Mouse (Mus musculus): ENCODE measurements around the gene Gspt1.

The Gspt1 gene

DNA sequence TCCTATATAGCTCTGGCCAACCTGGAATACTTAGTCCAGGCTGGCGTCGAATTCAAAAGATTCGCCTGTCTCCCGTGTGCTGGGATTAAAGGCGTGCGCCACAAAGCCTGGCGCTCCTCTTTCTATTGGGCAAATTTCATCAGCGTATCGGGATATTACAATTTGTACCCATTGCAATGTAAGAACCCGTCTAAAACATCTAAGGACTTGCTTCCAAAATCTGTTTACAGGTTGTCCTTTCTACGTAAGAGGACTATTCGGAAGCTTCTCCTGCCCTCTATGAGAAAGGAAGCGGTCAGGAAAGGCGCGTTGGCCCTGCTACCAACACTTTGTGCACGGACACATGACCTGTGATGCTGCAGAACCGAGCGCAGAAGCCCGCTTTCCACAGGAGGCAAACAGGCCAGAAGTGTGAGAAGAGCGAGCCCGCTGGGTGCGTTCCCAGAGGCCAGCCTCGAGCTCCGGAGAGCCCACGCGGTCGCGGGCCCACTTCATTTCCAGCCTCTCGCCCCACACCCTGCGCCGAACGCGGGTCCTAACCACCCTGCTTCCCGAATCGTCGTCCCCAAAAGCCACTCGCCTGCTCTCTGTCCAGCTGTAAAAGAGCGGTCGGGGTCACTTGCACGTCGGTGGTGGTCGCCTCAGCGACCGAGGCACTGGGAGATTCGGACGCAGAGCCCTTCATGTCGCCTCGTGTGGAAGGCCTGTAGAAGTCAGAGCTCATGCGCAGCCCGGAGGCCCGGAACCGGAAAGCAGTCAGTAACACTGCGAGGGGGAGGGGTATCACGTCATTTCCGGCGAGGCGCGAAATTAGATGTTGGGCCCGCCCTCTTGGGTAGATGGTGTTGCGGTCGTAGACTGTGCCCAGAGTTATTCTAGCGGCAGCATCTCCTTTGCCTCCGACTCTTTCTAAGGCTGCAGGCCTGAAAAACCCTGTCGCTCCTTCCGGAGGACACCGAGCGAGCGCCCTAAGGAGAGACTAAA, 51.3 kb downstream of the Gspt1 start, which contains the start of gene Rsl1d1:
Gene Rsl1d1, minus strand, starts transcription at position 761 of the 984 bp plus-strand sequence.
- DNase-seq (ENCODE audit: low spot score) = peak; percentile 99

DNA sequence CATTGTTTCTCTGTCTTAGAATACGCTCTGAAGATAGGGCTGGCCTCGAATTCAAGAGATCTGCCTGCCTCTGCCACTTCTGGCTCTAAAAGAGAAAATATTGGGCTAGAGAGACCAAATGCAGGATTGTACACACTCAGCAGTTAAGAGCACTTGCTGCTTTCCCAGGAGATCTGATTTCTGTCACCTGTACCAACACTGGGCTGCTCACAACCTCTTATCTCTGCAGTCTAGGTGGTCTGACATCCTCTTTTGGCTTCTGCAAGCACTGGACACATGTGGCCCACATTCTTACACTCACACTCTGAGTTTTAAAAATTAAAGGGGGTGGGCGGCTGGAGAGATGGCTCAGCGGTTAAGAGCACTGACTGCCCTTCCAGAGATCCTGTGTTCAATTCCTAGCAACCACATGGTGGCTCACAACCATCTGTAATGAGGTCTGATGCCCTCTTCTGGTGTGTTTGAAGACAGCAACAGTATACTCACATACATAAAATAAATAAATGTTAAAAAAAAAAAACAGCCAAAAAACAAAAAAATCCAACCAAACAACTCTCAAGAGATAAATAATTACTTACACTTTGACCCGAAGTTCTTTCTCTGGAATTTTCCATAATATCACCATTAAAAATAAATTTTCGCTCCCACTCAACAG, 52.3 kb downstream of the Gspt1 start:
- no peak for DNase-seq (ENCODE audit: low spot score)

DNA sequence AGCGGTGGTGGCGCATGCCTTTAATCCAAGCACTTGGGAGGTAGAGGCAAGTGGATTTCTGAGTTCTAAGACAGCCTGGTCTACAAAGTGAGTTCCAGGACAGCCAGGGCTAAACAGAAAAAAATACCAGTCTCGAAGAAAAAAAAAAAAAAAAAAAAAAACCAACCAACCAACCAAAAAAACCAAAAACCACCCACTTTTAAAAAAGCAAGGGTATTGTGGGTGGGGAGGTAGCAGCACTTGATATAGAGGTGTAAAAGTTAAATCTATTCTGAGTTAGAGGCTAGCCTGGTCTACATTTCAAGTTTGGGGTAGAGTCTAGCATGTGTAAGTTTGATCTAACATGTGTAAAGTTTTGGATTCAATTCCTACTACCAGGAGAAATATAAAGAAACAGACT, 53.9 kb downstream of the Gspt1 start:
- DNase-seq (ENCODE audit: low spot score) = no peak

DNA sequence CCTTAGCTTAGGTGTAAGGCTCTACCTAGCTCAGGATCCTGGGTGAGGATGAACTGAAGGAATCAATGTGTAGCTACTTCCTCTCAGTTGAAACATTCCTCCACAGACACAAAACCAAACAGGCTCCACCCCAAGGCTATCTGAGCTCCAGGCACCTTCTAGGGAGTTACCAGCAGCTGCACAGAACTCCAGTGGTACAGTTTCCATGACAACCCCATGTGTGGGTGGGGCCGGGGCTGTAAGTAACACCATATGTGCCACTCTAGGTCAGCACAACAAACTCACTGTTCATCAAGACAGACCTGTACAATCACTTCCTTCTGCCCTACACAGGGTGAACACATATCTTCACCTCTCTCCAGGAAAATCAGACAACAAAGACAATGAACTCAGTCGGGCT, 55.7 kb downstream of the Gspt1 start:
- peak; percentile 81 for DNase-seq (ENCODE audit: low spot score)

DNA sequence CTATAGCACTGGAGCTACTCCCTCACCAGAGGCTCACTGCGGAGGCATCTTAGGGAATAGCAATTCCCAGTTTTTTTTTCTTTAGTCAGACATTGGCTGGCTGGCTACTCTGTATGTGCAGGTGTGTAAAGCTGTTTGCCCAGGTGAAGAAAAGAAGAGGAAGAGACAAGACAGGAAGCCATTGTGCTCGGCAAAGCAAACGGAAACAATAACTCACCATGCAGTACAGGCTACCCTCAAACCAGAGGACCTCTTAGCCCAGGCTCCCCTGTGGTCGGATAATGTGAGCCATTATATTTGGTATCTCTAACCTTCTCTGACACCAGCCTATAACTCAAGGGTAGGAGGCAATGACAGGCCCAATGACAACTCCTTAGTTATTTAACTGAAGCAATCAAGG, 57.1 kb downstream of the Gspt1 start:
- DNase-seq (ENCODE audit: low spot score) = no peak

DNA sequence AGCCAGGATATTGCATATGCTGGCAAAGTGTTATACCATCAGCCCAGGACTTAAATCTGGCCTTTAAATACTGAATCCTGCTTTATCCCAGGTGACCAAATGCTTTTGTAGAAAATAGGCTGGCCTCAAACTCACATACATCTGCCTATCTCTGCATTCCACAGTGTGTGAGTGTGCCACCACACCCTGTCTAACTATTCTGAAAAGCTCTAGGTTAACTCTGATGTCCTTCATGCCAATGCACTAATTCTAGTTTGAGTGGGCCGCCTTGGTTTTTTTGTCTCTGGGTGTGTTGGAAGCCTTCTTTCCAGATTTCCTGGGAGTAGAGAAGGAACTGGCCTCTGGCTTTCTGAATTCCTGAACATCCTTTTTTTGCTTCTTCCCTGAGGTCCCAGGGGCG, 60.9 kb downstream of the Gspt1 start:
- DNase-seq (ENCODE audit: low spot score) = no peak

DNA sequence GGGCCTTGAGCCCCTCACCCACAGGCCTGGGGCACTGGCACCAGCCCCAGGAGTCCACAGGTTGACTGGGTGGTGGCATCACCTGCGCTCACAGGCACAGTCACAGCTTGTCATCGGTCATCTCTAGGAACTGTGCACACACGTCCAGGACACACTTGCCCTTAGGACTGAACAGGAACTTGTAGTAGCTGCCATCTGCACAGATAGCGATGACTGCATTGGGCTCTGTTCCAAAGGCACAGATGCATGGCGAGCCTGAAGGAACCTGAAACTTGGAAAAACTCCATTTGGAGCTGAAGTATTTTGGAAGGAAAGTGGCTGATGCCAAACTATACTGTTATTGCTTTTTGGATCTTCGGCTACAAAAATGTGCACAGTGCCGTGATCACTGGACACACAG, 64.0 kb downstream of the Gspt1 start:
- DNase-seq (ENCODE audit: low spot score) = no peak

DNA sequence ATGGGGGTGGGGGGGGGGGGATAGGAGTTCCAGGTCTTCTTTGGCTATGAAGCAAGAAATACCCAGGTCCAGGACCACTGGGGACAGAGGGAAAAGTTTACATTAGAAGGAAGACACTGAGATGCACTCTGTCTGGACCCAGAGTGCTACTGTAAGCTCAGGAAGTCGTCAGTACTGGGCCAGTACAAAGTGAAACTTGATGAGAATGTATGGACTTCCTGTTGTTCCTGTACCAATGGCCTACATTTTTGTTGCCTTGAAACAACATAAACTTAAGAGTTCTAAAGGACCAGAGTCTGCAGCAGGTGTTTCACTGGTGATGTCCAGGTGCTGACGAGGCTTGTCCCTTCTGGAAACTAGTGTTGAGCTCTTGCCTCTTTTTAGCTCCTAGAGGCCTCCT, 76.7 kb downstream of the Gspt1 start:
- no peak for DNase-seq (ENCODE audit: low spot score)

DNA sequence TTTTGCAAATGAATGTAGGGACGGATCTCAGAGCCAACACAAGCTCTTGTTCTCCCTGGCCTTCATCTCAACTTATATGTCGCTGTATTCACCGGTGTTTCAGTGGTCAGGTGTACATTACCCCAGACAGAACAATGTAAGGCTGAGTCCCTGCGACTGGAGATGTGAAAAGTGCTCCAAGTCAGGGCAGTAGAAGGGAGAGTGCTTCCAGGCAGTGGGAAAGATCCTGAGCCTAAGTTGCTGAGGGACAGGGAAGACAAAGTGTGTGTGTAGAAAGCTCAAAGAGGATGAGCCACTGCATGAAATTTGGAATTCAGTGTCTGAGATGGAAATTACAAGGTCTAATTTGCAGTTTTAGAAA, 77.3 kb downstream of the Gspt1 start:
- DNase-seq (ENCODE audit: low spot score) = no peak

DNA sequence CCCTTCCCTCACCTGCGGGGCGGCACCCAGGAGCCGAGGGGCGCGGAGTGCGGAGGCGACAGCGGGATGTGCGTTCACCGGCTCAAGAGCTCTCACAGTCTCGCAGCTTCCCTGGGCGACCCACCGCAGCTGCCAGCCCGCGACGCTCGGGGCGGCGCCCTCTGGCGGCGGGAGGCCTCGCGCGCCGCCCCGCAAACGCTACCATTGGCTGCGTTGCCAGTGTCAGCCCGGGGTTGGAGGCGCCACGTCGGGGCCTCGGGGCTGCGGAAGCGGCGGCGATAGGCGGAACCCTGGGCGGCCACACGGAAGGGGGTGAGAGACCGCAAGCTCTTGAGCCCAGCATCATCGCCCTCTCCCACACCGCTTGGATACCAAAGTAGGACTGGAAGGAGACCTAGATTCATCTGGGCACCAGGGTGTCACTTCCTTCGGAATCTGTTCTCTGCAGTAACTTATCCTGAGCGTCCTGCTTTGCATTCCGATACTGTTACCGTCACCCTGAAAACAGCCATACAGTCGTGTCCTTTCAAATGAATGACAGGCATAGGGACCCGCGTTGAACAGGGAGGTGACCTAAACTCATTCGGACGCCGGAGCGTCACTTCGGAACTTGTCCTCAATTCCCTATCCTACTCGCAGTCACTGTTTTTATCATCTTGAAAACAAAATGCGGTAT, 77.8 kb downstream of the Gspt1 start, which contains the start of gene Zc3h7a:
Gene Zc3h7a, minus strand, starts transcription at position 186 of the 676 bp plus-strand sequence.
- DNase-seq (ENCODE audit: low spot score) = peak; percentile 93

DNA sequence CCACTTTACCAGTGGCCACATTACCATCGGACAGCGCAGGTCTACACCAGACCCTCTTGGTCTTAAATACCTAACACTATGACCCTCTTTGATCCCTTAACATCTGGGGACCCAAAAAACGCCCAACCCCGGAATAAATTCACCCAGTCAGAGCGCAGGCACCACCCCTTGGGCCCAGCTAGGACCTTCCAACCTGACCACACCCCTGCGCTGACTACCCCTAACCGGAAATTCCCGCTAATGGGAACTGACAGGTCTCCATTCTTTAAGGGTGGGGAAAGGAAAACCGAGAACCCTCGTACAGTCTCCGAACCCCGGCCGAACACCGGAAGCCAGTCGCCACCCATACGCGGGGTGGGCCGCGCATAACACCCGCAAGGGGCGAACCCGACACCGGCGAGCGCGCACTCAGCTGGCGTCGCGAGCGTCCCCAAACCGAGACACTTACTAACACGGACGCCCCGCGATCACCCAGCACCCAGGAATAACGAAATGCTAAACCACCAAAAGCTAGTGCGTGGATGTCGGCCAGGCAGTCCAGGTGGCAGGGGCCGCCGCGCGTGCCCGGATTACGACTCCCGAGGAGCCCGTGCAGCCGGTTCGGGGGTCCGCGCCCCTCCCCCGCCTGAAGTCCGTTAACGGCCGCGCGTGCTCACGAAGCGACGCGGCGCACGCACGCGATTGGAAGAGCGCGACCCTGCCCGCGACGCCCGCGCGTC, 78.5 kb downstream of the Gspt1 start:
- peak; percentile 85 for DNase-seq (ENCODE audit: low spot score)

DNA sequence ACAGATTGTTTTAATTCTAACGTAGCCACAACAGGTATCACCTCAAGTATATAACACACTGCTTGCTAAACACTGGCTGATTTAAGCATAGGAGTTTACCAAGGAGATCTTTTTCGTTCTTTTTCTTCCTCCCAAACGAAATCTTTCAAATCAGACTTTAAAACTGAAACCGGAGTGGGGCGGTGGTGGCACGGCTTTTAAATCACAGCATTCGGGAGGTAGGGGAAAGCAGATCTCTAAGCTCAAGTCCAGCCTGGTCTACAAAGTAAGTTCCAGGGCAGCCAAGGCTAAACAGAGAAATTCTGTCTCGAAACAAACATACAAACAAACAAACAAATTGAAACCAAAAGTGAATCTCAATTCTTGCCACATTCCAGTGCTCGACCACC, 79.0 kb downstream of the Gspt1 start:
- DNase-seq (ENCODE audit: low spot score) = no peak

DNA sequence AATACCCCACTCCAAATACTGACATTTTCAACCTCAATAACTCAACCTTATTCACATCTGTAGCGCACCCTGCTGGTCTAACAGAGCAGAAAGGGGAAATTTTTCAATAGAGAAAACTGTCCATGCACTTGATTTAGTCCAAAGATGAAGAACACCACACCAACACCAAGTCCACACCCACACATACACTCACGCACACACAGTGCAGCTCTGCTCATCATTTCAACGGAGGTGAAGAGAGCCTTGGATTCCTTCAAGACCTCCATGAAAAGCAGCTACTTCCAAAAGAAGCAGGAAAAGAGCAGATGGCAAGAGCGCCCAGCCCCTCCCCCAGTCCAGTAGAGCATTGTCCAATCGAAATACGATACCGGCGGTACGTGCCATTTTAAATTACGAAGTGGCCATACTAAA, 79.4 kb downstream of the Gspt1 start:
- peak; percentile 82 for DNase-seq (ENCODE audit: low spot score)

DNA sequence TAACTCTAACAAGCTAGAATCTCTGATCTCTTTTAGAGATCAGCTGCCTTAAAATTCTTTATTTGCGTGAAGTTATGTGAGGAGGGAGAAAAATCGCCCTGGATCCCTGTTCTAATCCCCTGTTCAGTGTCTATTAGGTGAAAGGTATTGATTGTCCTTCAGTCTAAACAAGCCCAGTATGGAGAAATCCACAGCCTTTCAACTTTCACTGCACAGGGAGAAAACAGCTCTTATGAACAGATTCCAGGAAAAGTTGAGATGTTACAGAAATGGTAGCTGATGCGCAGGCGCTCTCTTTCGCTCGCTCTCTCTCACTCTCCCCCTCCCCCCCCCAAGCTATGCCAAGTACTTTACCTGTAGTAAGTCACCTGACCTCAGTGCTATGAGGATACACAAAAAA, 82.4 kb downstream of the Gspt1 start:
- DNase-seq (ENCODE audit: low spot score) = no peak

Data from embryo, embryonic 10.5 days (tissue).